Mouse (Mus musculus) layer of hippocampus, adult 2 months (tissue): ENCODE measurements around the gene Fcrls. TPM values are rescaled to one million over a fixed set of nuclear protein-coding genes. Genes with fewer than 3 reads are reported as not detected.

ENCODE experiments used
- DNase-seq, 2 experiments: peaks; one replicate each; pipeline ENCODE4 v3.0.0; 2022; ENCODE audit warnings: low spot score in 2 of 2
- H3K27ac ChIP-seq: fragments of 200-600 bp; 2 replicates; pipeline ENCODE4 v1.8.1; 2022
- H3K4me3 ChIP-seq: fragments of 200-600 bp; 2 replicates; pipeline ENCODE4 v1.8.1; 2022; ENCODE audit warnings: mild to moderate bottlenecking
- CTCF ChIP-seq: fragments of 200-600 bp; conservative IDR thresholded peaks from 2 replicates; pipeline ENCODE4 v1.8.1; 2022; ENCODE audit warnings: antibody characterized with exemption, mild to moderate bottlenecking, moderate library complexity
- long read RNA-seq, 2 experiments: library from polyadenylated mRNA; stranded (forward); transcript quantifications; one replicate each; pipeline ENCODE4 v2.0.0; 2021; ENCODE audit warnings: borderline mapping rate in 2 of 2
- total RNA-seq, 2 experiments: library from RNA; stranded (reverse); gene quantifications; 2 replicates each; pipeline ENCODE4 v1.2.3; 2021

The Fcrls gene
- total RNA-seq = 10 to 100 TPM; 22.6 to 27.9 TPM
- long read RNA-seq, experiment 1, transcript Fcrls-201 (8 exons, 2,273 nt) = major isoform, 20 of 28 reads
- long read RNA-seq, experiment 1, partial matches to known transcripts = 6 of 28 reads
- long read RNA-seq, experiment 1, other reads (novel, unspliced or antisense) = 2 of 28 reads
- long read RNA-seq, experiment 2, transcript Fcrls-201 (8 exons, 2,273 nt) = major isoform, 19 of 24 reads
- long read RNA-seq, experiment 2, partial matches to known transcripts = 4 of 24 reads
- long read RNA-seq, experiment 2, other reads (novel, unspliced or antisense) = 1 of 24 reads

GRCm38 (mm10) chr3:87263436-87263835 is at the start of gene Fcrls:
Gene Fcrls, minus strand, starts transcription at chr3:87263738.
- Histone ChIP-seq H3K27ac (no peak within 1 kb of the TSS), H3K4me3 (no peak within 1 kb of the TSS)
- no peak for TF ChIP-seq CTCF
- DNase-seq = no peak

- Histone ChIP-seq H3K4me3 (no peak overlapping the region), H3K27ac (no peak overlapping the region)
- peak; percentile 64 for TF ChIP-seq CTCF
- DNase-seq = no peak
Measured at GRCm38 (mm10) chr3:87309922-87310321, 46.4 kb upstream of the Fcrls start.

GRCm38 (mm10) chr3:87299901-87300300 is 36.4 kb upstream of the Fcrls start:
- no peak for DNase-seq
- TF ChIP-seq CTCF = no peak
- H3K4me3 ChIP-seq = no peak overlapping the region
- H3K27ac ChIP-seq = no peak overlapping the region

GRCm38 (mm10) chr3:87274372-87274771 is 10.8 kb upstream of the Fcrls start:
- DNase-seq = no peak
- TF ChIP-seq CTCF = no peak
- Histone ChIP-seq H3K27ac (no peak overlapping the region), H3K4me3 (no peak overlapping the region)

GRCm38 (mm10) chr3:87266581-87266980 is 3.0 kb upstream of the Fcrls start:
- TF ChIP-seq CTCF = no peak
- Histone ChIP-seq H3K27ac (no peak overlapping the region), H3K4me3 (no peak overlapping the region)
- DNase-seq = no peak

- no peak overlapping the region for H3K4me3 ChIP-seq
- TF ChIP-seq CTCF = no peak
- H3K27ac ChIP-seq = no peak overlapping the region
- DNase-seq = no peak
Measured at GRCm38 (mm10) chr3:87255239-87255638, 8.3 kb downstream of the Fcrls start.

GRCm38 (mm10) chr3:87249571-87249970 is 14.0 kb downstream of the Fcrls start:
- no peak overlapping the region for H3K27ac ChIP-seq
- no peak overlapping the region for H3K4me3 ChIP-seq
- no peak for DNase-seq
- TF ChIP-seq CTCF = no peak

- peak in 1 of 2 experiments; percentile 27 for DNase-seq
Measured at GRCm38 (mm10) chr3:87247292-87247691, 16.2 kb downstream of the Fcrls start.

GRCm38 (mm10) chr3:87243654-87244053 is 19.9 kb downstream of the Fcrls start:
- peak; percentile 56 for DNase-seq
- peak; percentile 97 for TF ChIP-seq CTCF
- Histone ChIP-seq H3K27ac (no peak overlapping the region), H3K4me3 (no peak overlapping the region)

More at GRCm38 (mm10) chr3:87247292-87247691, 16.2 kb downstream of the Fcrls start:
- no peak for TF ChIP-seq CTCF
- Histone ChIP-seq H3K27ac (no peak overlapping the region), H3K4me3 (no peak overlapping the region)

GRCm38 (mm10) chr3:87240909-87241308 is 22.6 kb downstream of the Fcrls start:
- no peak for DNase-seq
- no peak for TF ChIP-seq CTCF
- H3K4me3 ChIP-seq = no peak overlapping the region
- no peak overlapping the region for H3K27ac ChIP-seq

GRCm38 (mm10) chr3:87223636-87224035 is 39.9 kb downstream of the Fcrls start:
- Histone ChIP-seq H3K4me3 (no peak overlapping the region), H3K27ac (no peak overlapping the region)
- no peak for TF ChIP-seq CTCF
- no peak for DNase-seq

- Histone ChIP-seq H3K4me3 (no peak overlapping the region), H3K27ac (no peak overlapping the region)
- TF ChIP-seq CTCF = no peak
- no peak for DNase-seq
Measured at GRCm38 (mm10) chr3:87222346-87222745, 41.2 kb downstream of the Fcrls start.

- Histone ChIP-seq H3K27ac (no peak overlapping the region), H3K4me3 (no peak overlapping the region)
- TF ChIP-seq CTCF = no peak
- DNase-seq = no peak
Measured at GRCm38 (mm10) chr3:87215176-87215575, 48.4 kb downstream of the Fcrls start.

- DNase-seq = peak in 1 of 2 experiments; percentile 8
- Histone ChIP-seq H3K4me3 (no peak overlapping the region), H3K27ac (no peak overlapping the region)
- TF ChIP-seq CTCF = no peak
Measured at GRCm38 (mm10) chr3:87214221-87214864, 49.2 kb downstream of the Fcrls start.
